Mouse (Mus musculus): ENCODE results near the gene Zar1l. TPM values are rescaled to one million over a fixed set of nuclear protein-coding genes. Genes with fewer than 3 reads are reported as not detected.

Zar1l gene
- total RNA-seq, 2 experiments from 2014 or later, result not detected

GRCm38 (mm10) chr5:150485198-150485597, 32.8 kb downstream of the Zar1l start:
- peak; percentile 46 for DNase-seq

- DNase-seq, result no peak
Measured at GRCm38 (mm10) chr5:150478612-150479011, 39.4 kb downstream of the Zar1l start.

- no peak for DNase-seq
Measured at GRCm38 (mm10) chr5:150477364-150477763, 40.6 kb downstream of the Zar1l start.

- DNase-seq, result peak; percentile 23
Measured at GRCm38 (mm10) chr5:150468431-150468830, 49.5 kb downstream of the Zar1l start.

GRCm38 (mm10) chr5:150466132-150466531, 51.8 kb downstream of the Zar1l start:
- peak; percentile 87 for DNase-seq

GRCm38 (mm10) chr5:150465218-150465617, 52.7 kb downstream of the Zar1l start:
- DNase-seq, result no peak

GRCm38 (mm10) chr5:150464721-150465120, 53.2 kb downstream of the Zar1l start:
- no peak for DNase-seq

GRCm38 (mm10) chr5:150459801-150460200, 58.2 kb downstream of the Zar1l start:
- no peak for DNase-seq

GRCm38 (mm10) chr5:150457904-150458739, 59.8 kb downstream of the Zar1l start:
- peak; percentile 32 for DNase-seq

GRCm38 (mm10) chr5:150457165-150457903, 60.6 kb downstream of the Zar1l start:
- peak; percentile 34 for DNase-seq

Other genes starting within 250 kb of the Zar1l start
- 10 to 100 TPM; 12.9 to 15.1 TPM for gene Brca2, start 4.5 kb upstream of the Zar1l start, total RNA-seq (2021)
- gene N4bp2l1, start 79.0 kb upstream of the Zar1l start, total RNA-seq (2021), result 10 to 100 TPM; 40.2 to 50.2 TPM
- 10 to 100 TPM; 72.4 to 81.4 TPM for gene N4bp2l2, start 148.0 kb upstream of the Zar1l start, total RNA-seq (2021)
- 10 to 100 TPM; 25.9 to 35.0 TPM for gene Pds5b, start 155.6 kb upstream of the Zar1l start, total RNA-seq (2021)